Mouse (Mus musculus) lung, embryonic 15.5 days (tissue): Measurements from ENCODE around the gene Fkbpl. TPM values are rescaled to one million over a fixed set of nuclear protein-coding genes. Genes with fewer than 3 reads are reported as not detected.

Source experiments
- ATAC-seq: fragments of 200-750 bp; cut with Nextera tagmentation; 2 replicates; pipeline ENCODE4 v1.8.0; 2017; ENCODE audit warnings: moderate number of reproducible peaks, borderline replicate concordance; ENCODE audit not compliant: low FRiP score, low TSS enrichment; ENCODE audit errors: extremely low read depth
- H3K27ac ChIP-seq: fragments of 300-500 bp; sonication (generic); 2 replicates; pipeline ENCODE4 v1.5.1; 2015; ENCODE audit warnings: moderate library complexity, mild to moderate bottlenecking, inconsistent platforms
- H3K27me3 ChIP-seq: fragments of 300-500 bp; sonication (generic); 2 replicates; pipeline ENCODE4 v1.6.1; 2015; ENCODE audit warnings: inconsistent platforms
- H3K36me3 ChIP-seq: fragments of 300-500 bp; sonication (generic); 2 replicates; pipeline ENCODE4 v1.6.1; 2015; ENCODE audit warnings: inconsistent platforms
- H3K4me1 ChIP-seq: fragments of 300-500 bp; sonication (generic); 2 replicates; pipeline ENCODE4 v1.6.1; 2015; ENCODE audit warnings: inconsistent platforms
- H3K4me2 ChIP-seq: fragments of 300-500 bp; sonication (generic); 2 replicates; pipeline ENCODE4 v1.6.1; 2015; ENCODE audit warnings: inconsistent platforms, mild to moderate bottlenecking, moderate library complexity
- H3K4me3 ChIP-seq: fragments of 300-500 bp; sonication (generic); 2 replicates; pipeline ENCODE4 v1.5.1; 2015; ENCODE audit warnings: mild to moderate bottlenecking, inconsistent platforms
- H3K9ac ChIP-seq: fragments of 300-500 bp; sonication (generic); 2 replicates; pipeline ENCODE4 v1.6.1; 2015; ENCODE audit warnings: inconsistent platforms
- H3K9me3 ChIP-seq: fragments of 300-500 bp; sonication (generic); 2 replicates; pipeline ENCODE4 v1.6.1; 2016; ENCODE audit warnings: inconsistent platforms
- WGBS: fragments of 180-500 bp; shearing (Covaris S2); methylation state at CpG from one replicate; pipeline ENCODE4 v1.1.7; 2015; 5-methylcytosine and 5-hydroxymethylcytosine counted together
- polyA plus RNA-seq: library from polyadenylated mRNA; unstranded; fragments of >200 nt; fragmentation: Nextera tagmentation; extraction: Ambion mirVana; gene quantifications from 2 replicates; pipeline ENCODE4 v1.2.1, GENCODE M21; 2015

Fkbpl gene
- polyA plus RNA-seq, 1 experiment from 2014 or later = 12.9 TPM

GRCm38 (mm10) chr17:34674524-34675204 lies 30.1 kb downstream of the Fkbpl start:
- Histone ChIP-seq H3K9ac (no peak overlapping the region), H3K27ac (no peak overlapping the region), H3K4me3 (no peak overlapping the region), H3K36me3 (no peaks in the 10 kb centered on the region), H3K4me1 (peaks cover 26% of the 10 kb centered on the region), H3K27me3 (peaks cover 93% of the 10 kb centered on the region), H3K4me2 (no peak overlapping the region), H3K9me3 (no peaks in the 10 kb centered on the region)
- WGBS = 38% methylated on average over 11 of the region's 11 CpGs
- ATAC-seq = no peak

- Histone ChIP-seq H3K27me3 (peaks cover 92% of the 10 kb centered on the region), H3K36me3 (no peaks in the 10 kb centered on the region), H3K9me3 (no peaks in the 10 kb centered on the region), H3K4me1 (peaks cover 26% of the 10 kb centered on the region), H3K9ac (no peak overlapping the region), H3K27ac (no peak overlapping the region), H3K4me3 (no peak overlapping the region), H3K4me2 (no peak overlapping the region)
- 31% methylated on average over 13 of the region's 13 CpGs for WGBS
- ATAC-seq = no peak
Measured at GRCm38 (mm10) chr17:34675205-34676092, 30.9 kb downstream of the Fkbpl start.

- H3K36me3 ChIP-seq = no peaks in the 10 kb centered on the region
- H3K27ac ChIP-seq = no peak overlapping the region
- 61% methylated on average over 6 of the region's 6 CpGs for WGBS
- no peak for ATAC-seq
- H3K4me3 ChIP-seq = no peak overlapping the region
- no peak overlapping the region for H3K4me2 ChIP-seq
- H3K9me3 ChIP-seq = no peaks in the 10 kb centered on the region
- H3K4me1 ChIP-seq = peaks cover 27% of the 10 kb centered on the region
- no peak overlapping the region for H3K9ac ChIP-seq
- H3K27me3 ChIP-seq = peaks cover 85% of the 10 kb centered on the region
Measured at GRCm38 (mm10) chr17:34676093-34676460, 31.5 kb downstream of the Fkbpl start.

DNA sequence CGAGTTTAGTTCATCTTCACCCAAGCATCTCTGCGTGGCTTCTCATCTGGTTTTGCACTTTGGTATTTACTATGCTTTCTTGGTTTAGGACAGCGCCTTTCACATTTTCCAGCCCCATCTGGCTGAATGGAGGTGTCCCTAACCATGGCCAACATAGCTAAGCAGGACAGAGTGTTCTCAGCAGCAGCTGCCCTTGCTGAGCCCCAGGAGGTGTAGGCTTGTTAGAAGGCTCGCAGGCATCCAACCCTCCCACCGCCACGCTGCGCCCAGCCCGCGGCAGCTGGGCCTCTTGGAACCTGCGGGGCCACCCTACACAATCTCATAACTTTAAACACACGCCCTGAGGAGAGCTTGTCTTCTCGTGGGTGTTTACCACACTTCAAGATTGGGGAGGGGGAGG lies 32.1 kb downstream of the Fkbpl start:
- Histone ChIP-seq H3K4me1 (peaks cover 28% of the 10 kb centered on the region), H3K27ac (no peak overlapping the region), H3K27me3 (peaks cover 82% of the 10 kb centered on the region), H3K4me2 (no peak overlapping the region), H3K4me3 (no peak overlapping the region), H3K36me3 (no peaks in the 10 kb centered on the region), H3K9me3 (no peaks in the 10 kb centered on the region), H3K9ac (no peak overlapping the region)
- WGBS = 51% methylated on average over 12 of the region's 12 CpGs
- no peak for ATAC-seq

DNA sequence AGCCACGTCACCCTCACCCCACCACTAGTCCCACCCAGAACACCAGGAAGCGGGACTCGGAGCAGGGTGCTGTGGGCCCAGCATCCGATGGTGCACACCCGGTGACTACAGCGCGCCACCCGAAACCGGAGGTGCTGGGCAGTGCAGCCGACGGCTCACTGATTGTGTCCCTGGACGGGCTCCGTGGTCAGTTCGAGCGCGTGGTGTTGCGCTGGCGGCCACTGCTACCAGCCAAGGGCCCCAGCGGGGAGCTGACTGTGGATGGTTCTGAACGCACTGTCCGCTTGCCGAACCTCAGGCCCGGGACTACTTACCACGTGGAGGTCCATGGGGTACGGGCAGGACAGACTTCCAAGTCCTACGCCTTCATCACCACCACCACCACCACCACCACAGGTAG lies 35.6 kb downstream of the Fkbpl start:
- Histone ChIP-seq H3K27me3 (peaks cover 48% of the 10 kb centered on the region), H3K27ac (no peak overlapping the region), H3K9ac (no peak overlapping the region), H3K4me2 (no peak overlapping the region), H3K4me3 (no peak overlapping the region), H3K36me3 (no peaks in the 10 kb centered on the region), H3K9me3 (no peaks in the 10 kb centered on the region), H3K4me1 (peaks cover 47% of the 10 kb centered on the region)
- ATAC-seq = no peak
- WGBS = 74% methylated on average over 26 of the region's 26 CpGs

DNA sequence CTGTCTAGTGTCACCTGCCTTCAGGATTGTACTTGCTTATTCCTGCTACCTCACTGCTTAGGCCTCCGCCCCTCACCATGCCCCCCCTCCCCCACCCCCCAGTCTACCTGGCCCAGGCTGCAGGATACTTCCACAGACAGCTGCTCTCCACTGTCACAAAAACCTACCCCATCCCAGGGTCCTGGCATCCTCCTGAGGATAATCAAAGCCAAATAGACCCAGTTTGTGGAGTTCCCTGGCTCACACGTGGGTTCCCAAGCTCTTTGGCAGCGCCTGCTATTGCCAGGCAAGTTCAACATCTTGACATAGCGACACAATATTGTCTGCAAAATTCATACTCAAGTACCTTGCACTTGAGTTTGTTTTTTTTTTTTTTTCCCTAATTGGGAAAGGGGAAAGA lies 36.1 kb downstream of the Fkbpl start:
- H3K27me3 ChIP-seq = peaks cover 45% of the 10 kb centered on the region
- H3K9me3 ChIP-seq = no peaks in the 10 kb centered on the region
- no peak overlapping the region for H3K4me3 ChIP-seq
- no peak overlapping the region for H3K27ac ChIP-seq
- H3K4me2 ChIP-seq = no peak overlapping the region
- ATAC-seq = no peak
- peaks cover 47% of the 10 kb centered on the region for H3K4me1 ChIP-seq
- H3K36me3 ChIP-seq = no peaks in the 10 kb centered on the region
- H3K9ac ChIP-seq = no peak overlapping the region
- WGBS = 70% methylated on average over 4 of the region's 4 CpGs

GRCm38 (mm10) chr17:34681132-34681571 lies 36.6 kb downstream of the Fkbpl start:
- H3K27ac ChIP-seq = no peak overlapping the region
- peaks cover 47% of the 10 kb centered on the region for H3K4me1 ChIP-seq
- H3K4me3 ChIP-seq = no peak overlapping the region
- WGBS = 59% methylated on average over 17 of the region's 17 CpGs
- peaks cover 44% of the 10 kb centered on the region for H3K27me3 ChIP-seq
- no peak overlapping the region for H3K4me2 ChIP-seq
- no peaks in the 10 kb centered on the region for H3K36me3 ChIP-seq
- H3K9ac ChIP-seq = no peak overlapping the region
- no peak for ATAC-seq
- H3K9me3 ChIP-seq = no peaks in the 10 kb centered on the region

- no peak overlapping the region for H3K4me2 ChIP-seq
- no peak overlapping the region for H3K4me3 ChIP-seq
- no peaks in the 10 kb centered on the region for H3K36me3 ChIP-seq
- H3K4me1 ChIP-seq = peaks cover 47% of the 10 kb centered on the region
- WGBS = 65% methylated on average over 11 of the region's 11 CpGs
- H3K27ac ChIP-seq = no peak overlapping the region
- H3K27me3 ChIP-seq = peaks cover 36% of the 10 kb centered on the region
- no peak for ATAC-seq
- H3K9ac ChIP-seq = no peak overlapping the region
- no peaks in the 10 kb centered on the region for H3K9me3 ChIP-seq
Measured at GRCm38 (mm10) chr17:34681881-34682536, 37.4 kb downstream of the Fkbpl start.

DNA sequence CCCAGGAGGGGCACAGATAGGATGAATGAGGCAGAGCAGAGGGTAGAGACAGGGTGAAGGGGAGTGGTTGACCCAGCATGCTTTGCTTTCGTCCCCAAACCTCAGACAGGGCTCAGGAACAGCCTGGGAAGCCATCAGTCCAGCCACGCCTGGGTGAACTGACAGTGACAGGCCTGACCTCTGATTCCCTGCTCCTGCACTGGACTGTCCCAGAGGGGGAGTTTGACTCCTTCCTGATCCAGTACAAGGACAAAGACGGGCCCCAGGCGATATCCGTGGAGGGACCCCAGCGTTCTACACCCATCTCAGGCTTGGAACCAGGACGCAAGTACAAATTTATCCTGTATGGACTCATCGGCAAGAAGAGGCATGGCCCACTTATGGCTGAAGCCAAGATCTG lies 38.6 kb downstream of the Fkbpl start:
- Histone ChIP-seq H3K4me2 (no peak overlapping the region), H3K27ac (no peak overlapping the region), H3K4me1 (peaks cover 47% of the 10 kb centered on the region), H3K9ac (no peak overlapping the region), H3K9me3 (no peaks in the 10 kb centered on the region), H3K27me3 (peaks cover 24% of the 10 kb centered on the region), H3K4me3 (no peak overlapping the region), H3K36me3 (no peaks in the 10 kb centered on the region)
- WGBS = 58% methylated on average over 8 of the region's 8 CpGs
- ATAC-seq = no peak

DNA sequence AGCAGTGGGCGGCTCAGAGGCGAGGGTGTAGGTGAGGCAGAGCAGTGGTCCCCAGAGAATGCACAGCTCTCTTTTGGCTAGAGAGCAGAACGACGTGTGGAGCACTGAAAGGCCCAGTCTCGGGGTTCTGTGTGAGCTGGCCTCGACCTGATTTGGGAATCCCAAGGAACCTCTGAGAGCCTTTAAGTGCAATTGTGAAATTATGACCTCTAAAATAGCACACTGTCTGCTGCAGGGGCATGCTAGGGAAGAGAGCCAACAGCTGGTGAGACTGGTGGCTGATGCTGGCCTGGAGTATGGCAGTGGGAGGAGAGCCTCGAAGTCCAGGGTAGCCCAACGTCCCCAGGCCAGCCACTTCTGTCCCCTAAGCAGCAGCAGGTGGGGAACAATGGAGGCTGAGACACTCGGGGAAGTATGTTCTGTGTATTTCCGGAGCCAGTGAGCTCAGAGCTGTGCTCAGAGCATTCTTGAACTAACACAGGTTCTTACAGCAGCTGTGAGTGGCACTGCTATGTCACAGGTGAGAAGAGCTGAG lies 39.2 kb downstream of the Fkbpl start:
- no peak overlapping the region for H3K4me2 ChIP-seq
- 47% methylated on average over 10 of the region's 10 CpGs for WGBS
- no peak overlapping the region for H3K27ac ChIP-seq
- peaks cover 47% of the 10 kb centered on the region for H3K4me1 ChIP-seq
- H3K9me3 ChIP-seq = no peaks in the 10 kb centered on the region
- peaks cover 18% of the 10 kb centered on the region for H3K27me3 ChIP-seq
- H3K4me3 ChIP-seq = no peak overlapping the region
- no peak for ATAC-seq
- no peak overlapping the region for H3K9ac ChIP-seq
- H3K36me3 ChIP-seq = no peaks in the 10 kb centered on the region

DNA sequence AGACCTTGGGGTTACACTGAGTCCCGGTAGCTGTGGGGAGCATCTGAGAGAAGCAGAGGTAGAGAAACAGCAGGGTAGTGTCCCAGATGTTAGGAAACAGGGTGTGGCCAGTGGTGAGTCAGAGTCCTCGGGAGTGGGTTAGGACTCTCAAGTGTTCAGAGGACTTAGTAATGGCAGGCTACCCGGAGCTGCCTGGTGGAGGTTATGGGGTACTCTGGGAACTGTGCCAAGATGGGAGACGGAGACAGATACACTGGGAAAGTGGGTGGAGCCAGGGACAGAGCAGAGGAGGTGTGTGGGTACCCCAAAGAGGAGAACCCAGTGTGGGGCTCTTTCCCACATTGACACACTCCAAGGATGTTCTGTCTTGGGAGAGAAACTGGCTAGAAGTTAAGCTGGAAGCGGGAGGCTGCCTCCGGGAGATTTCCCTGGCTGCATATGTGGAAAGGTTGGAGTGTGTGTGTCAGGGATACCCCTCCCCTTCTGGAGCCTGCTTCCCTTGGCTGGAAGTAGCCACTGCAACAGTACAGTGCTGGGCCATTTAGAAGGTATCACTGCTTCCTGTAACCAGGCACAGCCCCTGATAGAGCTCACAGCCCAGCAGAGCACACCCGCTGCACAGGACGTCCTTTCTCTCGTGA lies 39.8 kb downstream of the Fkbpl start:
- Histone ChIP-seq H3K9ac (no peak overlapping the region), H3K4me3 (no peak overlapping the region), H3K4me1 (peaks cover 47% of the 10 kb centered on the region), H3K36me3 (no peaks in the 10 kb centered on the region), H3K9me3 (no peaks in the 10 kb centered on the region), H3K4me2 (no peak overlapping the region), H3K27ac (no peak overlapping the region), H3K27me3 (peaks cover 12% of the 10 kb centered on the region)
- 31% methylated on average over 9 of the region's 9 CpGs for WGBS
- ATAC-seq = no peak
